Mouse (Mus musculus) lung, adult 2 months (tissue): ENCODE measurements around the gene Irf1.

Source experiments
- CTCF ChIP-seq: fragments of 200-500 bp; IDR thresholded peaks from 2 replicates; pipeline ENCODE4 v1.5.1; 2011; ENCODE audit warnings: mild to moderate bottlenecking, low read length, control low read depth; ENCODE audit not compliant: insufficient read depth
- POLR2A ChIP-seq: fragments of 200-500 bp; IDR thresholded peaks from 2 replicates; pipeline ENCODE4 v1.6.1; 2011; ENCODE audit warnings: low read depth, mild to moderate bottlenecking, control low read depth, low read length, borderline replicate concordance; ENCODE audit errors: extremely low read depth

DNA sequence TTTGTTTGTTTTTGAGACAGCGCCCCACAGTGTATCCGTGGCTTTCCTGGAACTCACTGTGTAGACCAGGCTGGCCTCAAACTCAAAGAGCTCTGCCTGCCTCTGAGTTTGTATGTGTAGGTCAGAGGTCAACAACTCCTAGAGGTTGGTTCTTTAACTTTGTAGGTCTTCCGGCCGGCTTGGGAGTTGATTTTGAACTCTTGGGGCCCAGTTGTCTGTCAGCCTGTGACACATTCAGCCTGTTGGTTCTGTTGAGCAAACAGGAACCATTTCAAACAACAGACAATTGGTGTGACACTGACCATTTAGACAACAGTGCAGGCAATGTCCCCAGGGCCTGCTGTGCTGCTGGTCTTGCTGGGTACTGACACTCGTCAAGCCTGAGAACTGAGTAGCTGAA lies 7.9 kb downstream of the Irf1 start:
- TF ChIP-seq CTCF (no peak), POLR2A (no peak)
